Mouse (Mus musculus) neural tube, embryonic 11.5 days (tissue): Measurements from ENCODE around the gene Cdkn1a. TPM values are rescaled to one million over a fixed set of nuclear protein-coding genes. Genes with fewer than 3 reads are reported as not detected.
"Not testable (repeated sequence)": the region's sequence is repeated elsewhere in the genome, so short reads cannot be mapped to it uniquely, and the experiment has no call there.

Source experiments
- ATAC-seq: fragments of 200-750 bp; cut with Nextera tagmentation; 2 replicates; pipeline ENCODE4 v1.8.0; 2017; ENCODE audit warnings: moderate number of reproducible peaks, mild to moderate bottlenecking, moderate TSS enrichment, moderate library complexity; ENCODE audit not compliant: insufficient read depth, low FRiP score, low TSS enrichment
- DNase-seq: peaks from one replicate; pipeline ENCODE4 v3.0.0-alpha.2; 2015; ENCODE audit warnings: low spot score
- H3K27ac ChIP-seq: fragments of 300-500 bp; sonication (generic); 2 replicates; pipeline ENCODE4 v1.5.1; 2014; ENCODE audit warnings: low read depth, mild to moderate bottlenecking, low read length
- H3K27me3 ChIP-seq: fragments of 300-500 bp; sonication (generic); 2 replicates; pipeline ENCODE4 v1.6.1; 2014; ENCODE audit warnings: mild to moderate bottlenecking, low read length, mixed read lengths; ENCODE audit not compliant: control insufficient read depth, insufficient read depth
- H3K36me3 ChIP-seq: fragments of 300-500 bp; sonication (generic); 2 replicates; pipeline ENCODE4 v1.6.1; 2014; ENCODE audit warnings: mild to moderate bottlenecking, low read length, moderate library complexity, mixed read lengths; ENCODE audit not compliant: control insufficient read depth, insufficient read depth
- H3K4me1 ChIP-seq: fragments of 300-500 bp; sonication (generic); 2 replicates; pipeline ENCODE4 v1.6.1; 2014; ENCODE audit warnings: low read length, mixed read lengths; ENCODE audit not compliant: control insufficient read depth, insufficient read depth
- H3K4me2 ChIP-seq: fragments of 300-500 bp; sonication (generic); 2 replicates; pipeline ENCODE4 v1.6.1; 2014; ENCODE audit warnings: low read depth, mild to moderate bottlenecking, moderate library complexity
- H3K4me3 ChIP-seq: fragments of 300-500 bp; sonication (generic); 2 replicates; pipeline ENCODE4 v1.5.1; 2014; ENCODE audit warnings: low read depth, low read length
- H3K9ac ChIP-seq: fragments of 300-500 bp; sonication (generic); 2 replicates; pipeline ENCODE4 v1.6.1; 2014; ENCODE audit warnings: mild to moderate bottlenecking, low read length
- H3K9me3 ChIP-seq: fragments of 300-500 bp; sonication (generic); 2 replicates; pipeline ENCODE4 v1.6.1; 2016; ENCODE audit warnings: low read length; ENCODE audit not compliant: control insufficient read depth
- WGBS: fragments of 180-500 bp; shearing (Covaris S2); extraction: QIAGEN DNeasy Blood & Tissue Kit; methylation state at CpG from one replicate; pipeline ENCODE4 v1.1.7; 2014; 5-methylcytosine and 5-hydroxymethylcytosine counted together
- polyA plus RNA-seq: library from polyadenylated mRNA; unstranded; fragments of >200 nt; fragmentation: Nextera tagmentation; extraction: Ambion mirVana; gene quantifications from 2 replicates; pipeline ENCODE4 v1.2.1, GENCODE M21; 2014

Cdkn1a gene
- polyA plus RNA-seq, 1 experiment from 2014 or later, result 35.0 TPM

GRCm38 (mm10) chr17:29110356-29110755 is 19.6 kb downstream of the Cdkn1a start:
- H3K9me3 ChIP-seq, DNase-seq, H3K27me3 ChIP-seq, H3K27ac ChIP-seq, H3K36me3 ChIP-seq, H3K4me2 ChIP-seq, H3K9ac ChIP-seq, H3K4me3 ChIP-seq, ATAC-seq, H3K4me1 ChIP-seq: not testable (repeated sequence)
- WGBS, result 82% methylated on average over 6 of the region's 6 CpGs

- Histone ChIP-seq H3K36me3 (no peaks in the 10 kb centered on the region), H3K4me2 (no peak overlapping the region), H3K4me1 (no peaks in the 10 kb centered on the region), H3K9ac (no peak overlapping the region), H3K27me3 (no peaks in the 10 kb centered on the region), H3K4me3 (no peak overlapping the region), H3K9me3 (no peaks in the 10 kb centered on the region), H3K27ac (no peak overlapping the region)
- no peak for DNase-seq
- no peak for ATAC-seq
- WGBS, result 88% methylated on average over 5 of the region's 5 CpGs
Observed at GRCm38 (mm10) chr17:29111332-29111731, 20.6 kb downstream of the Cdkn1a start.

DNA sequence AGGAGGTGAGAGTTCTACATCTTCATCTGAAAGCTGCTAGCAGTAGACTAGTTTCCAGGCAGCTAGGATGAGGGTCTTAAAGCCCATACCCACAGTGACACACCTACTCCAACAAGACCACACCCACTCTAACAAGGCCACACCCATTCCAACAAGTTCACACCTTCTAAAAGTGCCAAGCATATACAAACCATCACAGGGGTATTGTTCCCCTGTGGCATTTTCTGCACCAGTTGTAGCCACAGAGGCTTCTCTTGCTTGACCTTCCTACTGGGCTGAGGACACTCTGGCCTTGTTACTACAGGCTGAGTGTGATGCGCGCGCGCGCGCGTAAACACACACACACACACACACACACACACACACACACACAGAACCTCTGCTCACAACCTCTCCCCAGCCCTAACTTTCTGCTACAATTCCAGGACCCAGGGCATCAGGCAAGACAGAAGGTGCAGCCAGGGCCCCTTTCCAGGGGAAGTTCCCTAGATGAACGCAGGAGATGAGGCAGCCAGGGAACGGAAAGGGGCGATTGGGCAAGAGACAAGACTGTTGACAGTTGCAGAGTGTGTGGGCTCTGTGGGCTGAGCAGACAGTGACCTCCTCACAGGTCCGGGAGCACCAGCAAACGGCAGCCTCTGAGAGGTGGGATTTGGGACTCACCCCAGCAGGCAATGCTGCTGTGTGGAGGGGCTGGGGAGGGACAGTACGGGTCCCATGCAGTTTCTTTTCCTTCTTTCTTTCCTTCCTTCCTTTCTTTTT is 23.0 kb downstream of the Cdkn1a start, which contains the start of gene Rab44:
TSS of gene Rab44 (plus strand) at position 555 of the 762 bp plus-strand sequence.
- H3K4me2 ChIP-seq, result no peak within 1 kb of the TSS
- DNase-seq, result no peak

GRCm38 (mm10) chr17:29116023-29116422 is 25.2 kb downstream of the Cdkn1a start:
- Histone ChIP-seq H3K9ac (no peak overlapping the region), H3K4me1 (no peaks in the 10 kb centered on the region), H3K9me3 (no peaks in the 10 kb centered on the region), H3K4me2 (no peak overlapping the region), H3K27me3 (no peaks in the 10 kb centered on the region), H3K27ac (no peak overlapping the region), H3K36me3 (no peaks in the 10 kb centered on the region), H3K4me3 (no peak overlapping the region)
- no peak for DNase-seq
- ATAC-seq, result no peak
- WGBS, result 77% methylated on average over 12 of the region's 12 CpGs

More for the DNA sequence above, 23.0 kb downstream of the Cdkn1a start, which contains the start of gene Rab44:
- WGBS, result 92% methylated on average over 13 of the region's 13 CpGs
- H3K27me3 ChIP-seq, result no peaks in the 10 kb centered on the region
- no peak within 1 kb of the TSS for H3K27ac ChIP-seq
- ATAC-seq, result no peak
- H3K9ac ChIP-seq, result no peak within 1 kb of the TSS
- H3K9me3 ChIP-seq, result no peaks in the 10 kb centered on the region
- no peaks in the 10 kb centered on the region for H3K36me3 ChIP-seq
- no peaks in the 10 kb centered on the region for H3K4me1 ChIP-seq
- no peak within 1 kb of the TSS for H3K4me3 ChIP-seq

- 82% methylated on average over 8 of the region's 8 CpGs for WGBS
- no peak overlapping the region for H3K4me3 ChIP-seq
Observed at GRCm38 (mm10) chr17:29117006-29117648, 26.4 kb downstream of the Cdkn1a start.

DNA sequence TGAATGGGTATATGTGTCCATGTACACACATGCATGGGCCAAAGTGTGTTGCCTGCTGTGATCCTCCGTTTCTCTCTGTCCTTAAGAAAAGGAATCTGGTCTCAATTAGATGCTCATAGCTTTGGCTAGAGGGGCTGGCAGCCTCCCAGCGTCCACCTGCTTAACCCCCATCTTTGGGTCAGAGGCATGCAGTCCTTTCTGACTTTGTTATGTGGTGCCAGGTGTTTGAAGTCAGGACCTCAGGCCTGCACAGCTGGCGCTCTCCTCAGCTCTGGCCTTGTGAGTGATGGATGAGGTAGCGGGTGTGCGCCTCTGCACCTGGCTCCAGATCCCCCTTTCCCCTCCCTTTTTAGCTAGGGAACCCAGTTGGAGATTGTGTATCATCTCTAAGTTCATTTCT is 27.3 kb downstream of the Cdkn1a start:
- no peak for ATAC-seq
- no peaks in the 10 kb centered on the region for H3K36me3 ChIP-seq
- H3K27ac ChIP-seq, result no peak overlapping the region
- DNase-seq, result peak; percentile 44
- no peak overlapping the region for H3K4me3 ChIP-seq
- WGBS, result 55% methylated on average over 5 of the region's 5 CpGs
- no peak overlapping the region for H3K9ac ChIP-seq
- no peaks in the 10 kb centered on the region for H3K27me3 ChIP-seq
- H3K9me3 ChIP-seq, result no peaks in the 10 kb centered on the region
- no peak overlapping the region for H3K4me2 ChIP-seq
- no peaks in the 10 kb centered on the region for H3K4me1 ChIP-seq

More at GRCm38 (mm10) chr17:29117006-29117648, 26.4 kb downstream of the Cdkn1a start:
- Histone ChIP-seq H3K36me3 (no peaks in the 10 kb centered on the region), H3K9me3 (no peaks in the 10 kb centered on the region), H3K9ac (no peak overlapping the region), H3K27me3 (no peaks in the 10 kb centered on the region), H3K4me2 (no peak overlapping the region), H3K27ac (no peak overlapping the region), H3K4me1 (no peaks in the 10 kb centered on the region)
- DNase-seq (no peak), ATAC-seq (no peak)

GRCm38 (mm10) chr17:29120666-29121065 is 29.9 kb downstream of the Cdkn1a start:
- Histone ChIP-seq H3K9ac (no peak overlapping the region), H3K4me3 (no peak overlapping the region), H3K4me1 (no peaks in the 10 kb centered on the region), H3K9me3 (no peaks in the 10 kb centered on the region), H3K36me3 (no peaks in the 10 kb centered on the region), H3K27me3 (no peaks in the 10 kb centered on the region), H3K27ac (no peak overlapping the region), H3K4me2 (no peak overlapping the region)
- WGBS, result 77% methylated on average over 12 of the region's 12 CpGs
- ATAC-seq (no peak), DNase-seq (no peak)

DNA sequence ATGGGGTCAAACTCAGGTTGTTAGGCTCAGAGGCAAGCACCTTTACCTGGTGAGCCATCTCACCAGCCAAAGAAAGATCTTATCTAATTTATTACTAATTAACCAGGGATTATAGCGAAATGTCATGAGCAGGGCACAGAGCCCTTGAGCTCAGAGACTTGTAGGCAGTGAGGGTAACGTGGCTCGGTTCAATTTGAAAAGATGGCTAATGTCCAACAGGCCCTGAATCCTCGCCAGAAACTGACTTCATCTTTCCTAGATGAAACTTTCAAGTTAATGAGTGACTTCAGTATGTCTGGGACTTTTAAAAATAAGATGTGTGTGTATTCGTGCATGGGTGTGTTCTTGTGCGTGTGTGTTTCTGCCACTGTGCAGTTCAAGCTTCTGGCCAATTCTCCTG is 32.0 kb downstream of the Cdkn1a start:
- ATAC-seq, result no peak
- 91% methylated on average over 6 of the region's 6 CpGs for WGBS
- no peaks in the 10 kb centered on the region for H3K4me1 ChIP-seq
- no peak overlapping the region for H3K4me2 ChIP-seq
- H3K27me3 ChIP-seq, result no peaks in the 10 kb centered on the region
- H3K9ac ChIP-seq, result no peak overlapping the region
- no peak for DNase-seq
- no peaks in the 10 kb centered on the region for H3K9me3 ChIP-seq
- no peak overlapping the region for H3K4me3 ChIP-seq
- H3K27ac ChIP-seq, result no peak overlapping the region
- H3K36me3 ChIP-seq, result no peaks in the 10 kb centered on the region
